Mouse (Mus musculus) mouse embryonic stem cell (cell line): ENCODE results near the gene Abcb9.

Experiments
- in situ Hi-C, 2 experiments: fragments of 300-500 bp; cut with MboI; formaldehyde crosslinking; loops; 1 replicate in 1 of 2; 3 replicates in 1 of 2; pipeline ENCODE4 v1.14.3; 2019 to 2020; ENCODE audit warnings: low sequenced_read_pairs in 2 of 2, low pct_unique_long_range_greater_than_20kb in 1 of 2, mixed read lengths in 1 of 2; ENCODE audit not compliant: unreplicated experiment in 1 of 2

The Abcb9 gene

DNA sequence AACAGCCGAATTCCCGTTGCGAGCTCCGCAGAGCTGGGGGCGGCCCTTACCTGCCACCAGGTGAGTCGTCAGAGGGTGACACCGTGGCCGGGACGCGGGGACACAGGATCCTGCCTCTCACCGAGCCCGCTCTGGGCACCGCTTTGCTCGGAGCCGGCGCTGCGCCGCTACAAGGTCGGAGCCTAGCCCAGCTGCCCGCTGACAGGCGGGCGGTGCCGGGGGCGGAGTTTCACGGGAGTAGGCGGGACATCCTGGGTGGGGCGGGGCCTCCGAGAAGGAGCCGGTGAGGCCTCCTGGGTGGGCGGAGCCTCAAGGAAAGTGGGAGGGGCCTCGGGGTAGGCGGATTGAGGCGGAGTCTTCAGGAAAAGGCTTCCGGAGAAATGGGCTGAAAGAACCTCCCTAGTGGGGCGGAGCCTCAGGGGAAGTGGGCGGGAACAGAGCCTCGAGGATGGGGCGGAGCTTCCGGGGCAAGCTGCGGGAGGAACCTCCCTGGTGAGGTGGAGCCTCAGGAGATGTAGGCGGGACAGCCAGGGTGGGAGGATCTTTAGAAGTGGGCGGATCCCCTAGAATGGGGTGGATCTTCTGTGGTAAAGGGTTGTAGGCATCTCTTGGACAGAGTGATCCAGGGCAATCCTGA is at the start of gene Abcb9:
Abcb9 (minus strand) TSS at position 203 of the 637 bp plus-strand sequence.
- in situ Hi-C loops: no loop called here

DNA sequence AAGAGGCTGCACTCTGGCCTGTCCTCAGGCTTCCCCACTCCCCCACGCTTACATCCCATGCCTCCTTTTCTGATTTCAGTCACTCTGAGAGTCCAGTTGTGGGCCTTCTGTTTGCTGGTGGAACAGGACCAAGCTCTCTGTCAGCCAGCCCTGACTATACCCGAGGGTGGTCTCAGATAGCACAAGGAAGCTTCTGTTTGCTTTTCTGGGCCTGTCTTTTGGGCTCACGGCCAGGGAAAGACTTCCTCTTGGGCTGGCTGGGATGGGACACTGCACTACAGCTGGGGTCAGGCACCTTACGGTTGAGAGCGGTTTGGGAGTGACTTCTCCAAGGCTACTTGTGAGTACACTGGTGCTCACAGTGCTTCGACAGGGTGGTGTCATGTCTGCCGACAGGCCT is 42.5 kb upstream of the Abcb9 start:
- in situ Hi-C loops: no loop called here

DNA sequence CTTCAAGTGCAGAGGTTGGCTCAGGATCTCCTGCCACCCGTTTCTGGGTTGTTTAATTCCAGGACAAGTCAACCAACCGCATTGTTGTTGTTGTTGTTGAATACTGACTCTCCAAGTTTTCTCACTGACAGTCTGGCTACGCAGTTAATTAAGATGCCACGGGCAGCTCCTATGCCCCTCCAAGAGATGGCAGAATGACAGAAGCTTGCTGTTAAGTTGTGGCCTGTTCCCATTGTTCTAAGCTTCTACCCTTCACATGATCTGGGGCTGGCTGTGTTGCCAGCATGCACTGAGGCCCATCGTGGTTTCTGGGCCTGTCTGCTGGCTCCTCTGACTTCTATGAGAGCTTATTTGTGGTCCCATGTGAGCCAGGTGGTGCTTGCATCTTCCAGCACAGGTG is 38.7 kb upstream of the Abcb9 start:
- in situ Hi-C loops: no loop called here

DNA sequence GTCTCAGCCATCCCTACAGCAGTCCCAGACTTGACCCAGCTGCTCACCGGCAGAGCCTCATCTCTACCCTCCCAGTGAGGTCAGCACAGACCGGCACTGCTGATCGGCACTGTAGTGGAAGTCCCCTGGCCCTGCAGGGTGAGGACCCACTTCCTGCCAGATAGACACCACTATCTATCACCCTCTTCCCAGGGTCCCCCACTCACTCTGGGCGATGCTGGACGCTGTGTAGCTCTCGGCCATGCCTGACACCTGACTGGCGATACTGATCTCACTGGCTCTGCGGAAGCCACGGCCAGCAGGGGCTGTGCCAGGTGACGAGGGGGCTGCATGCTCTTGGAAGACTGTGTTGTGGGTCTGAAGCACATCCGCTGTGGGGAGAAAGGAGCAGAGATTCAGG is 29.5 kb upstream of the Abcb9 start:
- in situ Hi-C loops: no loop called here

DNA sequence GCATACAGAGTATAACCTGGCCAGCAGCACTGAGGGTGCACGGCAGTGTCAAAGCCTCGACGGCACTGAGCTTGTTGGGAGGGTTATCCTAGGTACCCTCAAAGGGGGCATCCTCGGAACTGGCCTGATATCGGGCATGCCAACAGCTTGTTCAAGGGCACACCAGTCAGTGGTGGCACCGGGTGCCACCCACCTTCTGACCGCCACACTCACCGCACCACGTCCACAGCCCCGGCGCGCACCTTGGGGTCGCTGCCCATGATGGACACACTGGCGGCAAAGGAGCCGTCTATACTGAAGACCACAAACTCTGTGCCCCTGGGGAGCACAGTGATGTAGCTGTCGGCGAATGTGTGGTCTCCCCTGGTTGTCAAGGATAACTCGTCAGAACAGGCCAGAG is 26.8 kb upstream of the Abcb9 start:
- in situ Hi-C loops: no loop called here

DNA sequence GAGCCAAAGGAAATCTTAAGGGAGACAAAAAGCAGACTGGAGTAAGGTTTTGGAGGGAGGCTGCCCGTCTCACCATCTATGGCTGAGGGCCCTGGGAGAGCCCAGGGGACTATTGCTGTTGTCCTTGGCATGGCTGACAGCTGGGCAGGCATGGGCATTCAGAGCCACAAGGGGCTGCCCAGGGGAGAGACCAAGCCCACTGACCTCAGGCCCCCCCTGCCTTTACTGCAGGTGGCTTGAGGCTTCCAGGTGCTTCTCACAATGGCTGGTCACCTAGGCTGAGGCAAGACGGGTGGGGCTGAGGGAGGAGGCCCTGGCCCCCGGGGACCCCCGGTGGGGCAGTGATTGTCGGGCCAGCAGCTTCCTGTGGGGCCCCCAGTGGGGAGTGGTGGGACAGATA is 23.6 kb upstream of the Abcb9 start:
- in situ Hi-C loops: loop anchor here in 1 of 2 experiments (10.0 kb wide), 1 partner anchor 156 kb away; no protein-coding TSS in a partner anchor

DNA sequence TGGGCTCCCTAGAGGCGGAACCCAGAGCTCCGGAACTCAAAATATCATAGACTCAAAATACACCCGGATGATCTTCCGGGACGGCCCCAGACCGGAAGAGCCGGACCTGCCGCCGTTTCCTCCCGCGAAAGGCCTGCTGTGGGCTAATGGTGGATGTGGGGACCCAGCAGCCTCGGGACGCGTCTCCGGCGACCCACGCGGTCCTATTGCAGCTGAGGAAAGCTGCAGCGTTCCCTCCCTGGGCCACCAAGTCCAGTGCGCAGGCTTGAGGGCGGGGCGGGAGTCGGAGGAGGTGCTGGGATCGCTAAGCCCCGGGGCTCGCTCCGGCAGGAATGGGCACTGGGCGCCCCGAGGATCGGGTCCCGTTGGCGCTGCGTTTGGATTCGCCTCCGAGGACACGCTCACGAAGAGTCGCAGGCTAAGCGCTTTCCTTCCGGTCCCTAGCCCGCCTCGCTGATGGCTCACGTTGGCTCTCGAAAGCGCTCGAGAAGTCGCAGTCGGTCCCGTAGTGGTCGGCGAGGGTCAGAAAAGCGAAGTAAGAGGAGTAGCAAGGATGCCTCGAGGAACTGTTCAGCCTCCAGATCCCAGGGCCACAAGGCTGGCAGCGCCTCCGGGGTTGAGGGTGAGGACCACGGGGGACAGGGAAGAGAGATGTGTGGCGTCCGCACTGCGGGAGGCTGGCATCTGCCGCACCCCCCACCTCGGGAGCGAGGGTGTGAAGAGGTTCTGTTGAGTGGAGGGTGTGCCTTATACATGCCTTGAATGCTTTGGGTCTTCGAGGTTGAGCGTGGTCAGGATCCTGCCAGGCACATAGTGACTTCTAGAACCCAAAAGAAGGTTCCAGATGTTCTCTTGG is 20.6 kb upstream of the Abcb9 start, which contains the start of gene Arl6ip4:
Arl6ip4 (plus strand) TSS at position 100 of the 856 bp plus-strand sequence.
- in situ Hi-C loops: loop anchor here in 1 of 2 experiments (10.0 kb wide), 1 partner anchor 159 kb away; no protein-coding TSS in a partner anchor

DNA sequence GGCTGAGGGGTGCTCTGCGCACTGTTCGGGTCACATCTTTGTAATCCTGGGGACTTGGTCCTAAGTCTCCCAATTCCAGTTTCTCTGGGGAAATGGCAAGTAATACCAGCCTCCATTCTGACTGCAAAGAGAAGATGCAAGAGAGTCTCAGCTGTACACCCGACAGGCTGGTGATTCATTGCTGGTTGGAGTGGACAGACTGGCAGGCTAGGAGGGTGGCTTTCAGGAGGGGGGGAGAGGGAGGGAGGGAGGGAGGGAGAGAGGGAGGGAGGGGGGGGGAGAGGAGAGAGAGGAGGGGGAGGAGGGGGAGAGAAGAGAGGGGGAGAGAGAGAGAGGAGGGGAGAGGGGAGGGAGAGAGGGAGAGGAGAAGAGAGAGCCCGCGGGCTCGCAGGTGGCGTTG is 19.9 kb upstream of the Abcb9 start:
- in situ Hi-C loops: loop anchor here in 1 of 2 experiments (10.0 kb wide), 1 partner anchor 159 kb away; no protein-coding TSS in a partner anchor

DNA sequence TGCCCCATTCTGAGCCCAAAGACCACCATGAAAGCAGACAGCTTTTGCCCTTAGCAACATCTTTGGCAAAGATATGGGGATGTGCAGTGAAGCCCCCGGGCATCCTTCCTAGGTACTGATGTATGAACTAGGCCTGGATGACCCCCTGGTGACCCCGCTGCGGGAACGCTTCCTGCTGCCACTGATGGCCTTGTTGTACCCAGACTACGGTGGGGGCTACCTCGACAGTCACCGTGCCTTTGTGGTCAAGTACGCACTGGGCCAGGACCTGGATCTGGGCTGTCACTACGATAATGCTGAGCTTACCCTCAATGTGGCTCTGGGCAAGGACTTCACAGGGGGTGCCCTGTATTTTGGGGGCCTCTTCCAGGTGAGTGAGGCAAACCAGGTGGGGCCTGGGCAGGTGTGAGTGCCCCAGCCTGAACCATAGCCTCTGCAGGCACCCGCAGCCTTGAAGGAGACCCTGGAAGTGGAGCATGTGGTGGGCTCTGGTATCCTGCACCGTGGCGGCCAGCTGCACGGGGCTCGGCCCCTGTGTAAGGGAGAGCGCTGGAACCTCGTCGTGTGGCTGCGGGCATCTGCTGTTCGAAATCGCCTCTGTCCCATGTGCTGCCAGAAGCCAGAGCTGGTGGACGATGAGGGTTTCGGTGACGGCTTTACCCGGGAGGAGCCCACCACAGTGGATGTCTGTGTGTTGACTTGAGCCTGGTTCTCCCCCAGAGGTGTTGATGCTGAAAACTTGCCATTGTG is 18.9 kb upstream of the Abcb9 start:
- in situ Hi-C loops: loop anchor here in 1 of 2 experiments (10.0 kb wide), 1 partner anchor 160 kb away; no protein-coding TSS in a partner anchor

DNA sequence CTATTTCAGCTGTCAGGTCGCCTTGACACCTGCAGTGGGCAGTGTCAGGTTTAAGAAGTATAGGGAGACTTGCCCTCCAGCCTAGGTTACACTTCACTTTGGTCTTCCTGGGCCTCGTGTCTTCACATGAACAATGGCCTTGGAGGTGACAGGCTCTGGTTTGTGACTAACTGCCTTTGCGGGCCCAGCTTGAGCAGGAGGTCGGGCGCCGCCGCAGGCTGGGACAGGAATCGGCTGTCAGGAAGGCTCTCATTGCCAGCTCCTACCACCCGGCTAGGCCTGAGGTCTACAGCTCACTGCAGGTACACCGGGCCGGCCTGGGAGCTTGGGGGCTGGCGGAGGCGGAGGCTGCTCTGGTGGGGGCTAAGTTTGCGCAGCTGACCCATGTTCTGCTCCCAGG is 17.4 kb upstream of the Abcb9 start:
- in situ Hi-C loops: loop anchor here in 1 of 2 experiments (10.0 kb wide), 1 partner anchor 162 kb away; no protein-coding TSS in a partner anchor

DNA sequence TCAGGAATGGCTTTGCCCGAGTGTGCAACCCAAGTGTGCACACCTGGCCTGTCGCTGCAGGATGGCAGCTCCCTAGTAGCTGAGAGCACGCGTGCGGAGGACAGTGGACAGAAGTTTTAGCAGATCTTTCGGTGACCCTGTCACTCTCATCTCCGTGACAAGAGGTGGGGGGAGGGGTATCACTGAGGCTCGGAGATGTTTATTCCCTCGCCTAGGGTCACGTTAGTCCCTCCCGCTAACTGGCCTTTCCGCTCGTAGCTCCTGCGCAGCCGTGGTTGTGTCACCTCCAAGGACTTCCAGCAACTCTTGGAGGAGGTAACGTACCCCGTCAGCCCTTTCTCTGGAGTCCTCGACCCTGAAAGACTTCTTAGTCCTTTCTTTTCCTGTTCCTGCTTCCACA is 16.9 kb upstream of the Abcb9 start:
- in situ Hi-C loops: loop anchor here in 1 of 2 experiments (10.0 kb wide), 1 partner anchor 162 kb away; no protein-coding TSS in a partner anchor

DNA sequence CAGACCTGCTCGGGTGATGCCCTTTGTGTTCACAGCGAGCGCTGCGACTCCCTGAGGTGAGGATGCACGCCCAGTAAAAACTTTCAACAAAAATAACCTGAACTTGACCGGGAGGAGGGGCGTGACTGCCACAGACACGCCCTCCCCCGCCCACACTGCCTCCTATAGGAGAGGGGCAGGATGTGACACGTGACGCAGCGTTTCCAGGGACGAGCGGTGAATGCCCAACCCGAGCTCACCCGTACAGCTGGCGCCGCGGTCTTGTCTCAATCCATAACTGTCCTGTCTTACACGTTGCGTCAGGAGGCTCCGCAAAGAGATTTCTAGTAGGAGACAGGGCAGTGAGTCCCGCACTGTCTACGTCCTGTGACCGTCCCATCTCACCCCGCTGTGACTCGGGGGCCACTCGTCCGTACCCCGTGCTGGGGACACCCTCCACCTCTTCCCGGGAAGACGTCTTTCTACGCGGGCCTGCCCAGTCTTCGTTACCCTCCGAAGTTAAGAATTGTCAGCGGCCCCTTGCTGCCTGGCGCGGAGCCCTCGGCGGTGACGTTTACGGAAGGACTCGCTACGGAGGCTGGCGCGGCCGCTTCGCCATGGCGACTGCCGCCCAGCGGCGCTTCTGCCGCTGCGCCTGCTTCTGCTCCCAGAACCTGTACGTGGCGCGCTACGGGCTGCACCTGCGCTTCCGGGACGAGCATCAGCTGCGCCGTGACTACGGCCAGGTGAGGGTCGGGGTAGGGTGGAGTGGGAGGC is 16.3 kb upstream of the Abcb9 start, which contains the start of gene Ogfod2:
Ogfod2 (plus strand) TSS at position 556 of the 756 bp plus-strand sequence.
- in situ Hi-C loops: loop anchor here in 1 of 2 experiments (10.0 kb wide), 1 partner anchor 163 kb away; no protein-coding TSS in a partner anchor

DNA sequence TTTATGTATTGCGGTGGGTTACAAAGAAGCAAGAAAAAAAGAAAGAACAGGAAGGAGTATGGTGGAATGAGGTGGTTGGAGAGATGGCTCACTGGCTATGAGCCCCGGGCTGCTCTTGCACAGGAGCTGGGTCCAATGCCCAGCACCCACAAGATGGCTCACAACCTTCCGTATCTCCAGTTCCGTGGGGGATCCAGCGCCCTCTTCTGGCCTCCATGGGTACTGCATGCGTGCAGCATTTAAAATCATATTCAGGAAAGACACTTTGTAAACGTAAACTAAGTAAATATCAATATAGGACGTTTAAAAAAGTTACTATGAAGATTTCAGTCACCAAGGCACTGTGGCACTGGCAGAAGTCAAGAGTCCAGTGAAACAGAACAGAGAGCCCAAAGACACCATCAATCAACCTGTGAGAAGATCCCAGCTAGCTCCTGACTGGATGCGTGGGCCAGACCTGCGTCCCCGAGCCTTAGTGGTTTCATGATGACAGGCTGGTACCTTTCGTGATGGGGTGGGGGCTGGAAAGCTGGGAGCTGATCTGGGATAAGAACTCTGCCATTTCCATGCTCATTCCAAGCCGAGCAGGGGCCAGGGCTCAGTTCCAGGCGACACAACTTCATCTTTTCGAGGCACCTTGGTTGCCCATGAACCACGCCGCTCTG is 15.6 kb upstream of the Abcb9 start:
- in situ Hi-C loops: loop anchor here in 1 of 2 experiments (10.0 kb wide), 1 partner anchor 164 kb away; no protein-coding TSS in a partner anchor

DNA sequence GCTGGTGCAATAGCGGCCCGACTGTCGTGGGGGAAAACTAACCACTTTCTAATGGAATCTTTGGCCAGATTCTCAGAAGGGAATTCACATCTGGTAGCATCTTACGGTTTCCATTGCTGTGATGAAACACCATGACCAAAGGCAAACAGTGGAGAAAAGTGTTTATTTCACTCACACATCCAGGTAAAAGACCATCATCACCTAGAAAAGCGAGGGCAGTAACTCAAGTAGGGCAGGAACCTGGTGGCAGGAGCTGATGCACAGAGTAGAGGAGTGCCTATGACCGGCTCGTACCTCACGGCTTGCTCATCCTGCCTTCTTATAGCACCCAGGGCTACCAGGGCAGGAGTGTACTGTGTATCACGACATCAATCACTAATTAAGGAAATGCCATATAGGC is 8.0 kb upstream of the Abcb9 start:
- in situ Hi-C loops: no loop called here

DNA sequence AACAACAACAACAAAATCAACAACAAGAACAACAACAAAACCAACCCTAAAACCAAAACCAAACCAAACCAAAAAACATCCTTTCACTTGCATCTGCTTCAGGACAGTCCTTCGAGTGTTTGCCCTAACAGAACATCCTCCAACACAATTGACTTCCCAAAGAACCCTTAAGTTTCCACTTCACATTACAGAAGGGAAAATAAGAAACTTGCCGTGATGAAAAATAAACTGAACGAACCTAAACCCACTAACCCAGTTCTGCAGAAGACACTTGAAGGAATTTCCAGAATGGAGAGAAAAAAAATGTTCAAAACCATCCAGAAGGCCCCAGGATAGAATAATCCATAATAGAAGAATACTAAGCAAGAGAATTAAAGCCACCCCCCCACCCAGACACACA is 7.4 kb upstream of the Abcb9 start:
- in situ Hi-C loops: no loop called here

DNA sequence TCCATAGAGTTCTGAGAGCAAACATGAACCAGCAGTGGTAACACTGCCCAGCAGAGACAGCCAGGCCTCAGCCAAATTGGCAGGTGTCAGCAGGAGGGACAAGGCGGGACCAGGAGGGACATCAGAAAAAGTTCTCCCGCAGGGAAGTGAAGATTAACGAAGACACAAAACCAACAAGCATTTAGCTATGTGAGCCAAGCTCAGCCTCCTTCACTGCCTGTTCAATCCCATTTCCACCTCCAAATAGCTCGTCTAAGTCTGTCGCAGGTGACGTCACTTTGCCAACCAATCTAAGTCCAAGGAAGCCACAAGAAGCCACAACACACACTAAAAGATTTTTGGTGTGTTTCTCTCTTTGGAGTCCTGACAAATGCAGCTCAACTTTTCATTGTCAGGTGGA is 6.7 kb upstream of the Abcb9 start:
- in situ Hi-C loops: no loop called here
